Mouse (Mus musculus) urinary bladder, adult 18-20 months (tissue): ENCODE data around the gene Det1.

Experiments used
- DNase-seq, 2 experiments: peaks; one replicate each; pipeline ENCODE4 v3.0.0; 2022; ENCODE audit warnings: low spot score in 2 of 2, mixed read lengths in 2 of 2

Gene Det1

GRCm38 (mm10) chr7:78854051-78854450, 7.0 kb upstream of the Det1 start:
- no peak for DNase-seq

GRCm38 (mm10) chr7:78846066-78846716, 872 bp downstream of the Det1 start:
- no peak for DNase-seq

GRCm38 (mm10) chr7:78841601-78842000, 5.5 kb downstream of the Det1 start:
- DNase-seq = no peak

- DNase-seq = no peak
These were observed 9.8 kb downstream of the Det1 start for GRCm38 (mm10) chr7:78837250-78837649.

- no peak for DNase-seq
These were observed 11.4 kb downstream of the Det1 start for GRCm38 (mm10) chr7:78835656-78836055.

GRCm38 (mm10) chr7:78827749-78828362, 19.2 kb downstream of the Det1 start:
- DNase-seq = no peak

- DNase-seq = no peak
These were observed 20.2 kb downstream of the Det1 start for GRCm38 (mm10) chr7:78826682-78827385.

DNA sequence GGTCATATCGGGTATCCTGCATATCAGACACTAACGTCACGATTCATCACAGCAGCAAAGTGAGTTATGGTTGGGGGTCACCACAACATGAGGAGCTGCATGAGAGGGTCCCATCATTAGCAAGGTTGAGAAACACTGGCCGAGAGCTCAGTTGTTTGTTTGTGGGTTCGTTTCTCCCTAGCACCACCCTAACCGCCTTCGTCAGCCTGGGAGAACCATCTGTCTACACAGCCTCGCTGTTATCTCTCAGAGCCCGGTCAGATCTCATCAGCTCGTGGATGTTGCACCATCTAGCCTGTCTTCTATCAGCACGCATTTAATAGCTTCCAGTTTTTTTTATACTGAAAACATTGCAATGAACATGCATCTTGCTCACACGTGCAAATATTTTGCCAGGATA, 28.7 kb downstream of the Det1 start:
- no peak for DNase-seq

GRCm38 (mm10) chr7:78814766-78815165, 32.3 kb downstream of the Det1 start:
- DNase-seq = no peak

GRCm38 (mm10) chr7:78813791-78814190, 33.3 kb downstream of the Det1 start:
- DNase-seq = no peak

DNA sequence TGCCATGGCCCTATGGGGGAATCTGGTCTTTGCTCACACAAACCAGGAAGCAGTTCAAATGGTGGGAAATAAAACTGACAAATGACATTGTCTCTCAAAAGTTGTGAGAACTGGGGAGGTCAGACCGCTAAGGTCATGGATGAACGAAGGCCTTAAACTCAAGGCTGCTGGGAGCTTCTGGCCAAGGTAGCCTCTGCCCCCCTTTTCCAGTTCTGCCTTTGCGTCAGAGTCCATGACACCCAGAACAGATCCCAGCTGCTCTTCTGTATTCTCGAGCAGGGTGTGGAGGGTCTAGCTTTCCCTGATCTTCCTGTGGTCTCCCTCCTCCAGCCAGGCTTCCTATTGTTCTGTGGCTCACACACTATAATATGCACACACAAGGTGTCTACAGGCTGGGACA, 39.9 kb downstream of the Det1 start:
- no peak for DNase-seq

DNA sequence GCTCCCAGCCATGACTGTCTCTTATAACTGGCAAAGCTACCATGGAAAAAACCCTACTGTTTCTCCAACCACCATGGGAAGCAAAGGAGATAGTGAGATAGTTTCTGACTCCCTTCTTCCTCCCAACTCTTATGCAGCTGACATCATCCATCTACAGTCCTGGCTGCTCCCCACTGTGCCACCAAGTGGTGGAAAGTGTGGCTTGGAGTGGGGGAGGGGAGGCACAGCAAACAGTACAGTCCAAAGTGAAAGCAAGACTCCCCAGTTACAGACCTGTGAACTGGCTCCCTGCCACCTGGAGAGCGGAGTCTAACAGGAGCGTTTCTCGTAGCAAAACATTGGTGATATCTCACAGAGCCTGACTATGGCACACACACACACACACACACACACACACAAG, 43.2 kb downstream of the Det1 start:
- DNase-seq = no peak

DNA sequence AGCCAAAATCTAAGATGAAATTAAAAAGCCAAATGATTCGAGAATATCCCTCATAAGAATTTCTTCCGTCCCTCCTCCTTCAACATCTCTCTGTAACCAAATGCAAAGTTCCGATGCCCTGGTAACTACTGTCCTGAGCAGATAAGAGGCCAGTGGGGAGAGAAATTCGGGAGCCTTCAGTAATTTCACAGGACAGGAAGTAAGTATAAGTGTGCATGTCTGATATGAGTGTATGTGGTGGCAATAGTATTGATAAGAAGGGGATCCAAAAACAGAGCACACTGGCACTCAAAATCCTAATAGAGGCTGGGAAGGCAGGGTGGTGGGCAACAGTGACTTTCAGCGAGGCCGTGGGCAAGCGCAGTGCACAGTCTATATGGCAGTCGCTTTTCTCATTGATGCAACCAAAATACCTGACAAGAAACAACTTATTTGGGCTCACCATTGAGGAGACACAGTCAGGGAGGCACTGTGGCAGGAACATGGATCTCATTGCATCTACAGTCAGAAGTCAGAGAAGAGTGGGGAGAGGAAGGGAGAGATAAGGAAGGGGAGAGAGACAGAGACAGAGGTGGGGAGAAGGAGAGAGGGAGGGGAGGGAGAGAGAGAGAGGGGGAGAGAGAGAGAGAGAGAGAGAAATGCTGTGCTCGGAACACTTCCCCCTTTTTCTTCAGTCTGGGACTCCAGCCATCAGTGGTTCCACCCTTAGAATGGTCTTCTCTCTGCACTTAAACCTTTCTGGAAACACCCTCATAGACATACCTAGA, 47.1 kb downstream of the Det1 start:
- DNase-seq = no peak

DNA sequence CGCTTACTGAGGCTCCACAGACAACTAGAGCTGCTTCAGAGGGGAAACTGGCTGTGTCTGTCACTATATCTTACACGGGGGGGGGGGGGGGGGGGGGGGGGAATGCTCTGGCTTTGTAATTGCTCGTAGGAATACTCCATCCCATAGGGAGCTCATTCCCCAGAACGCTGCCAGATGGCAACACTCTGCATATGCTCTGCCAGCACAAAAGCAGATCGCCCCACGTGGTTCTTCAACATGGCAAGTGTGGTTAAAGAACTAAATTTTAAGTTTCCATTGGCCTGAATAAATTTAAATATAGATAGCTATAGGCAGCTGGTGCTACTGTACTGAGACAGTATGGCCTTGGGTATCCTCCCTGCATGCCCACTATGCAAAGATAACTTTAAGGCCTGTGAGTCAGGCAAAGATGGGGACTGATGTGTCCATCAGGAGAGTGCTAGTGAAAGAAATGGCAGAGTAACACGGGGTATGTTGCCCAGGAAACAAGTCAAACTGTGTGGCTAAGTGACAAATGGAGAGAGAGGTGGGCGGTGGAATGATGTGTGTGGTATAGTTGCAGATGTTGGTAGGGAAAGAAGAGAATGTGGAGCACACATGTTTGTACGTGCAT, 49.1 kb downstream of the Det1 start:
- no peak for DNase-seq

DNA sequence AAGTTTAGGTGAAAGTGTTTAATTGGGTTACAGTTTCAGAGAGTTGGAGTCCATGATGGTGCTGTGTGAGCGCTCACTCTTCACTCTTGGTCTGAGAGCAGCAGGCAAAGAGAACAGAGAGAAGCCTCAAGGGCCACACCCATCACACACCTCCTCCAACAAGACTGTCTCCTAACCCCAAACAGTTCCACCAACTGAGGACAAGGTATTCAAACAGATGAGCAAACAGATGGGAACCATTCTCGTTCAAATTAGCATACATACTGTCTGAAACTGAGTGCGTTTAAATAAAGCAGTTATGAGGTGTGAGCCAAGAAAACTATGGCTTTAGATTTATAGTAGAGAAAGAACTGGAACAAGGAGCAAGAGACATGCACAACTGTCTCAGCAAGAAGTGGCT, 50.4 kb downstream of the Det1 start:
- DNase-seq = no peak

- no peak for DNase-seq
These were observed 52.4 kb downstream of the Det1 start for GRCm38 (mm10) chr7:78794571-78795092.

DNA sequence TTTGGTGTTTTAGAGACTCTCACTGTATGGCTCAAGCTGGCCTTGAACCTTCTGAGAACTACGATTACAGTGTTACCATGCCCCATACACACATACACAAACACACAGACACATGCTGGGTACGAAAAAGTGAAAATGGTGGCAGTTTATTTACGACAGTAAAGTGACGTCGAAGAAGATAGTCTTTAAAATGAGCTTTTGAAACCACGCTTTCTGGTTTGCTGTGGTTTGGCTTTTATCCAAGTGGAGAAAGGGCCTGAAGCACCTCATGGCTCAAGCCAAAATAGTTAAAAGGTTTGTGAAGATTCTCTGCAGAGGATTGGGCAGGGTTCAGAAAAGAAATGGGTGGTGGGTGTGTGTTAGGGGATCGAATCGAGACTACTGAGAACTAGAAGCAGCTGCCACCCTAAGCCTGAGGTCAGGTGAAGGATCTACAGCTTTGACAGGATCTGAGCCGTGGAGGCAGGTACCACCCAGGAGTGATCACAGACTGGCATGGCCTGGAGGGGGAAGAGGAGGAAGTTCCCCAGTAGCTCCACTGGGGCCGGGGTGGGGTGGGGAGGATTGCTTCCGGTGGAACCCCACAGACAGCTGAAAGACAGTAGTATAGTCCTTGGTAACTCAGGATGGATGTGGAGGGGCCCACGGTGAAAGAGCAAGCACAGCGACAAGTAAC, 53.0 kb downstream of the Det1 start:
- no peak for DNase-seq

- DNase-seq = peak in 1 of 2 experiments; percentile 18
These were observed 55.5 kb downstream of the Det1 start for GRCm38 (mm10) chr7:78791359-78792222.

- no peak for DNase-seq
These were observed 59.2 kb downstream of the Det1 start for GRCm38 (mm10) chr7:78787793-78788380.

- no peak for DNase-seq
These were observed 61.2 kb downstream of the Det1 start for GRCm38 (mm10) chr7:78785906-78786305.
